Mouse (Mus musculus) olfactory bulb, adult 2 months (tissue): ENCODE measurements around the gene Rcan3. TPM values are rescaled to one million over a fixed set of nuclear protein-coding genes. Genes with fewer than 3 reads are reported as not detected.
A peak's percentile ranks its signal among the peaks of the same experiment; 100 is the strongest.

Experiments
- H3K27ac ChIP-seq: fragments of 200-500 bp; 2 replicates; pipeline ENCODE4 v1.5.1; 2012; ENCODE audit warnings: low read depth, low read length; ENCODE audit not compliant: insufficient read depth
- H3K4me1 ChIP-seq: fragments of 200-500 bp; 2 replicates; pipeline ENCODE4 v1.6.1; 2012; ENCODE audit warnings: low read length; ENCODE audit not compliant: control insufficient read depth, insufficient read depth
- H3K4me3 ChIP-seq: fragments of 200-500 bp; 2 replicates; pipeline ENCODE4 v1.5.1; 2012; ENCODE audit warnings: mild to moderate bottlenecking, low read depth, low read length, moderate library complexity; ENCODE audit not compliant: insufficient read depth
- CTCF ChIP-seq: fragments of 200-500 bp; IDR thresholded peaks from 2 replicates; pipeline ENCODE4 v1.5.1; 2012; ENCODE audit warnings: low read depth, mild to moderate bottlenecking, low read length, moderate library complexity; ENCODE audit not compliant: insufficient read depth
- POLR2A ChIP-seq: fragments of 200-500 bp; IDR thresholded peaks from 2 replicates; pipeline ENCODE4 v1.6.1; 2012; ENCODE audit warnings: mild to moderate bottlenecking, low read depth, low read length, moderate library complexity; ENCODE audit not compliant: insufficient read depth
- WGBS: fragments of 180-500 bp; shearing (Covaris S2); methylation state at CpG from one replicate; pipeline ENCODE4 v1.1.7; 2018; 5-methylcytosine and 5-hydroxymethylcytosine counted together
- polyA plus RNA-seq: library from polyadenylated mRNA; stranded (reverse); fragments of >200 nt; gene quantifications from 2 replicates; pipeline ENCODE4 v1.2.4, GENCODE M21; 2012; ENCODE audit warnings: low replicate concordance; ENCODE audit not compliant: missing spikeins, insufficient read depth, insufficient read length

The Rcan3 gene
- not detected in 2 replicates for polyA plus RNA-seq

- Histone ChIP-seq H3K4me3 (peak within 1 kb of the TSS; percentile 100), H3K4me1 (peaks cover 11% of the 10 kb centered on the region), H3K27ac (peak within 1 kb of the TSS; percentile 60)
- TF ChIP-seq CTCF (no peak), POLR2A (peak; percentile 77)
- under 1% methylated on average over 79 of the region's 79 CpGs for WGBS
Observed at GRCm38 (mm10) chr4:135433443-135434394, at the start of gene Rcan3. Gene Rcan3 (minus strand): TSS chr4:135433853.

GRCm38 (mm10) chr4:135480370-135480769, 46.7 kb upstream of the Rcan3 start:
- TF ChIP-seq CTCF = no peak
- TF ChIP-seq POLR2A = no peak
- H3K4me3 ChIP-seq = no peak overlapping the region
- H3K4me1 ChIP-seq = peaks cover 14% of the 10 kb centered on the region
- H3K27ac ChIP-seq = no peak overlapping the region
- WGBS = 83% methylated on average over 9 of the region's 9 CpGs

GRCm38 (mm10) chr4:135477851-135478250, 44.2 kb upstream of the Rcan3 start:
- peaks cover 3% of the 10 kb centered on the region; the same call in 1 of the 2 replicates for H3K4me1 ChIP-seq
- no peak overlapping the region for H3K27ac ChIP-seq
- H3K4me3 ChIP-seq = no peak overlapping the region
- WGBS = 83% methylated on average over 10 of the region's 10 CpGs
- TF ChIP-seq CTCF (no peak), POLR2A (no peak)

- 87% methylated on average over 11 of the region's 11 CpGs for WGBS
- TF ChIP-seq CTCF = no peak
- TF ChIP-seq POLR2A = no peak
- Histone ChIP-seq H3K27ac (no peak overlapping the region), H3K4me1 (no peaks in the 10 kb centered on the region), H3K4me3 (no peak overlapping the region)
Observed at GRCm38 (mm10) chr4:135463406-135463805, 29.8 kb upstream of the Rcan3 start.

DNA sequence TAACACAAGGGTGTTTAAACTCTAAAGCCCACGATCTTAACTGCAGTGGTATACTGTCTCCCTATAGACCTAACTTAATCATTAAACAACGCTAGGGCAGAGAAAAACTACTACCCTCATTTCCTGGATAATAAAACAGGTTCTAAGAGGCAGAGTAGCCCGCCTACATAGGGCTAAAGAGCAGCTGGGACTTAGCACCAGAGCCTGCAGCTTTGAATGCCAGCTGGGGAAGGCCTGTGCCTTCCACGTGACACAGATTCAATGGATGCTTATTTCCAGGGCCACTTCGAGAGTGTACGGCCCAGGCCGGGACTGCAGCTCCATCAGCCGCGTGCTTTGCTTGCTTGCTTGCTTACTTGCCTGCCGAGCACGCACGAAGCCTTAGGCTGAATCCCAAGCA, 19.9 kb upstream of the Rcan3 start:
- H3K27ac ChIP-seq = no peak overlapping the region
- TF ChIP-seq POLR2A = no peak
- TF ChIP-seq CTCF = no peak
- H3K4me1 ChIP-seq = 0 out of 2 replicates have a peak, but pooled peaks cover 8% of the 10 kb centered on the region
- H3K4me3 ChIP-seq = no peak overlapping the region
- 74% methylated on average over 12 of the region's 12 CpGs for WGBS

GRCm38 (mm10) chr4:135453164-135453563, 19.5 kb upstream of the Rcan3 start:
- Histone ChIP-seq H3K4me3 (no peak overlapping the region), H3K4me1 (0 out of 2 replicates have a peak, but pooled peaks cover 8% of the 10 kb centered on the region), H3K27ac (no peak overlapping the region)
- no peak for TF ChIP-seq CTCF
- 81% methylated on average over 6 of the region's 6 CpGs for WGBS

DNA sequence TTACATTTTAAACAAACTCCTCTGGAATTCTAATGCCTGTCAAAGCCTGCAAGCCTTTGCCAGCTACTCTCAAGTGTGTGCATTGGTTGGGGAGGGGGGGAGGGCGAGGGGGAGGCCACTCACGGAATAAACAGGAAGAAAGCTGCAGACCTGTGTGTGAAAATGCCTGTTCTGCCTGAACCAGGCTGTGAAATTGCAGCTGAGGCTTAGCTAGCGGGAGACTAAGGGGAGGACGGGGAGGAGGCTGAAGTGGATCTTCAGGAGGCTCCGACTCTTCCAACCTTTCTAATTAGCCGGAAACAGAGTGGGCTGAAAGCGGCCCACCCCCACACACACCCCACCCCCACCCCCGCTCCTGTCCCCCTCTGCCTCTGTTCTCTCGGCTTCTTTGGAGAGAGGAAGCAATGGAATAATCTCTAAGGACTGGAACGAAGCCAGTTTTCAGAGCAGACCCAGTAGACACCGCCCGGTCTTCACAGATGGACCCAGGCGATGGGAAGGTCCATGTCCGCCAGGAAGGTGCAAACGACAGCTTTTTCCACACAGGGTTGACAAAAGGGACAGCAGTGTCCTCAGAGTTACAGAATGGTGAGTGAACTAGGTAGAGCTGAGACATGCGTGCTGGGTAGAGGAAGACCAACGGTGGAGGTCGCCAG, 17.8 kb upstream of the Rcan3 start:
- Histone ChIP-seq H3K4me3 (no peak overlapping the region), H3K4me1 (0 out of 2 replicates have a peak, but pooled peaks cover 8% of the 10 kb centered on the region), H3K27ac (no peak overlapping the region)
- WGBS = 44% methylated on average over 18 of the region's 18 CpGs
- TF ChIP-seq CTCF (no peak), POLR2A (no peak)

DNA sequence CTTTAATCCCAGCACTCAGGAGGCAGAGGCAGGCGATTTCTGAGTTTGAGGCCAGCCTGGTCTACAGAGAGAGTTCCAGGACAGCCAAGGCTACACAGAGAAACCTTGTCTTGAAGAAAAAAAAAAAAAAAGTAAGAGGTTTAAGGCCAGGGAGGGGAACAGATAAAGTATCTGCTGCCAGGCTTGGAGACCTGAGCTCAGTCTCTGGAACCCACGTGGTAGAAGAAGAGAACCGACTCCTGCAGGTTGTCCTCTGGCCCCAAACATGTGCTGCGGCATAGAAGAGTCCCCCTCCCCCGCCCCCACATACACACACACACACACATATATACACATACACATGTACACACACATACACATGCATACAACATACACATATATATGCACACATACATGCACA, 8.8 kb upstream of the Rcan3 start:
- H3K4me1 ChIP-seq = peaks cover 3% of the 10 kb centered on the region; the same call in 1 of the 2 replicates
- 70% methylated on average over 5 of the region's 5 CpGs for WGBS
- no peak overlapping the region for H3K4me3 ChIP-seq
- TF ChIP-seq POLR2A = no peak
- TF ChIP-seq CTCF = no peak
- no peak overlapping the region for H3K27ac ChIP-seq
